Mouse (Mus musculus) heart, postnatal 0 days (tissue): ENCODE results near the gene Cd93. TPM values are rescaled to one million over a fixed set of nuclear protein-coding genes. Genes with fewer than 3 reads are reported as not detected.
A peak's percentile ranks its signal among the peaks of the same experiment; 100 is the strongest.

ENCODE experiments used
- ATAC-seq: fragments of 200-750 bp; cut with Nextera tagmentation; 2 replicates; pipeline ENCODE4 v1.8.0; 2017; ENCODE audit warnings: low read depth, moderate number of reproducible peaks, moderate library complexity; ENCODE audit not compliant: insufficient read depth
- DNase-seq: peaks from one replicate; pipeline ENCODE4 v3.0.0-alpha.2; 2016; ENCODE audit warnings: low spot score
- H3K27ac ChIP-seq: fragments of 300-500 bp; sonication (generic); 2 replicates; pipeline ENCODE4 v1.5.1; 2014; ENCODE audit warnings: low read depth, mild to moderate bottlenecking
- H3K27me3 ChIP-seq: fragments of 300-500 bp; sonication (generic); 2 replicates; pipeline ENCODE4 v1.6.1; 2014; ENCODE audit warnings: low read length, mixed read lengths; ENCODE audit not compliant: control insufficient read depth, insufficient read depth
- H3K36me3 ChIP-seq: fragments of 300-500 bp; sonication (generic); replicated peaks from 2 replicates; pipeline ENCODE4 v1.6.1; 2014; ENCODE audit warnings: low read length, mixed read lengths; ENCODE audit not compliant: control insufficient read depth, insufficient read depth
- H3K4me1 ChIP-seq: fragments of 300-500 bp; sonication (generic); 2 replicates; pipeline ENCODE4 v1.6.1; 2014; ENCODE audit warnings: antibody characterized with exemption; ENCODE audit not compliant: control insufficient read depth, insufficient read depth
- H3K4me2 ChIP-seq: fragments of 300-500 bp; sonication (generic); 2 replicates; pipeline ENCODE4 v1.6.1; 2014; ENCODE audit warnings: low read depth, mild to moderate bottlenecking, low read length, moderate library complexity
- H3K4me3 ChIP-seq: fragments of 300-500 bp; sonication (generic); 2 replicates; pipeline ENCODE4 v1.5.1; 2014; ENCODE audit warnings: low read depth, low read length
- H3K9ac ChIP-seq: fragments of 300-500 bp; sonication (generic); replicated peaks from 2 replicates; pipeline ENCODE4 v1.6.1; 2014; ENCODE audit warnings: low read depth, low read length, mixed read lengths
- H3K9me3 ChIP-seq: fragments of 300-500 bp; sonication (generic); replicated peaks from 2 replicates; pipeline ENCODE4 v1.6.1; 2016; ENCODE audit warnings: low read length; ENCODE audit not compliant: control insufficient read depth
- CTCF ChIP-seq: IDR thresholded peaks from 2 replicates; pipeline ENCODE4 v1.5.1; 2016; ENCODE audit warnings: antibody characterized with exemption, control low read depth, low read depth
- EP300 ChIP-seq: IDR thresholded peaks from 2 replicates; pipeline ENCODE4 v1.6.1; 2016; ENCODE audit warnings: antibody characterized with exemption, low read depth
- WGBS: fragments of 180-500 bp; shearing (Covaris S2); extraction: QIAGEN DNeasy Blood & Tissue Kit; methylation state at CpG from one replicate; pipeline ENCODE4 v1.1.7; 2014; 5-methylcytosine and 5-hydroxymethylcytosine counted together
- polyA plus RNA-seq: library from polyadenylated mRNA; unstranded; fragments of >200 nt; fragmentation: Nextera tagmentation; extraction: Ambion mirVana; gene quantifications from 2 replicates; pipeline ENCODE4 v1.2.1, GENCODE M21; 2015
- total RNA-seq: library from RNA; depleted of rRNA; stranded (reverse); fragments of >200 nt; gene quantifications from 2 replicates; pipeline ENCODE4 v1.2.3, GENCODE M21; 2014; ENCODE audit warnings: low replicate concordance

The Cd93 gene
- total and polyA plus RNA-seq, 2 experiments from 2014 or later, result 21.2 to 106 TPM

GRCm38 (mm10) chr2:148429001-148429505 lies 14.3 kb downstream of the Cd93 start:
- Histone ChIP-seq H3K4me2 (no peak overlapping the region), H3K27me3 (no peaks in the 10 kb centered on the region), H3K9ac (no peak overlapping the region), H3K4me1 (no peaks in the 10 kb centered on the region), H3K27ac (no peak overlapping the region), H3K9me3 (no peaks in the 10 kb centered on the region), H3K4me3 (no peak overlapping the region), H3K36me3 (no peaks in the 10 kb centered on the region)
- ATAC-seq (no peak), DNase-seq (no peak)
- TF ChIP-seq EP300, result no peak

- DNase-seq (no peak), ATAC-seq (no peak)
- Histone ChIP-seq H3K9ac (no peak overlapping the region), H3K36me3 (no peaks in the 10 kb centered on the region), H3K4me1 (no peaks in the 10 kb centered on the region), H3K4me2 (no peak overlapping the region), H3K9me3 (no peaks in the 10 kb centered on the region), H3K27me3 (no peaks in the 10 kb centered on the region), H3K4me3 (no peak overlapping the region), H3K27ac (no peak overlapping the region)
- 63% methylated on average over 3 of the region's 3 CpGs for WGBS
- no peak for TF ChIP-seq EP300
- no peak for TF ChIP-seq CTCF
Measured at GRCm38 (mm10) chr2:148428523-148428922, 14.8 kb downstream of the Cd93 start.

GRCm38 (mm10) chr2:148427553-148427952 lies 15.8 kb downstream of the Cd93 start:
- H3K36me3 ChIP-seq, result no peaks in the 10 kb centered on the region
- H3K4me2 ChIP-seq, result no peak overlapping the region
- no peaks in the 10 kb centered on the region for H3K9me3 ChIP-seq
- ATAC-seq (no peak), DNase-seq (peak; percentile 3)
- no peak overlapping the region for H3K4me3 ChIP-seq
- H3K9ac ChIP-seq, result no peak overlapping the region
- H3K27me3 ChIP-seq, result no peaks in the 10 kb centered on the region
- WGBS, result 82% methylated on average over 3 of the region's 3 CpGs
- TF ChIP-seq EP300, result no peak
- no peak for TF ChIP-seq CTCF
- H3K4me1 ChIP-seq, result no peaks in the 10 kb centered on the region
- H3K27ac ChIP-seq, result no peak overlapping the region

GRCm38 (mm10) chr2:148425709-148426382 lies 17.5 kb downstream of the Cd93 start:
- WGBS, result 64% methylated on average over 5 of the region's 5 CpGs
- TF ChIP-seq EP300 (no peak), CTCF (no peak)
- ATAC-seq, result no peak

GRCm38 (mm10) chr2:148421706-148422105 lies 21.7 kb downstream of the Cd93 start:
- H3K27me3 ChIP-seq, result no peaks in the 10 kb centered on the region
- no peak for TF ChIP-seq CTCF
- ATAC-seq (no peak), DNase-seq (no peak)
- no peaks in the 10 kb centered on the region for H3K9me3 ChIP-seq
- no peak overlapping the region for H3K4me2 ChIP-seq
- no peaks in the 10 kb centered on the region for H3K4me1 ChIP-seq
- no peak overlapping the region for H3K9ac ChIP-seq
- H3K27ac ChIP-seq, result no peak overlapping the region
- 62% methylated on average over 1 of the region's 1 CpGs for WGBS
- H3K36me3 ChIP-seq, result no peaks in the 10 kb centered on the region
- no peak overlapping the region for H3K4me3 ChIP-seq

More at GRCm38 (mm10) chr2:148425709-148426382, 17.5 kb downstream of the Cd93 start:
- Histone ChIP-seq H3K9ac (no peak overlapping the region), H3K4me1 (no peaks in the 10 kb centered on the region), H3K4me2 (no peak overlapping the region), H3K27me3 (no peaks in the 10 kb centered on the region), H3K27ac (no peak overlapping the region), H3K4me3 (no peak overlapping the region), H3K36me3 (no peaks in the 10 kb centered on the region), H3K9me3 (no peaks in the 10 kb centered on the region)
- DNase-seq, result no peak

- H3K4me3 ChIP-seq, result no peak overlapping the region
- no peak for DNase-seq
- no peak overlapping the region for H3K4me2 ChIP-seq
- no peaks in the 10 kb centered on the region for H3K9me3 ChIP-seq
- no peak overlapping the region for H3K27ac ChIP-seq
- WGBS, result 12% methylated on average over 1 of the region's 1 CpGs
- no peaks in the 10 kb centered on the region for H3K27me3 ChIP-seq
- ATAC-seq, result no peak
- no peaks in the 10 kb centered on the region for H3K36me3 ChIP-seq
- no peak for TF ChIP-seq EP300
- no peak for TF ChIP-seq CTCF
- H3K4me1 ChIP-seq, result no peaks in the 10 kb centered on the region
- no peak overlapping the region for H3K9ac ChIP-seq
Measured at GRCm38 (mm10) chr2:148421112-148421511, 22.3 kb downstream of the Cd93 start.
